Mouse (Mus musculus) NIH3T3 (cell line): ENCODE results near the gene Adcy9.

Source experiments
- DNase-seq: peaks from one replicate; pipeline ENCODE4 v3.0.0-alpha.2; 2012; ENCODE audit warnings: low read depth

Gene Adcy9

DNA sequence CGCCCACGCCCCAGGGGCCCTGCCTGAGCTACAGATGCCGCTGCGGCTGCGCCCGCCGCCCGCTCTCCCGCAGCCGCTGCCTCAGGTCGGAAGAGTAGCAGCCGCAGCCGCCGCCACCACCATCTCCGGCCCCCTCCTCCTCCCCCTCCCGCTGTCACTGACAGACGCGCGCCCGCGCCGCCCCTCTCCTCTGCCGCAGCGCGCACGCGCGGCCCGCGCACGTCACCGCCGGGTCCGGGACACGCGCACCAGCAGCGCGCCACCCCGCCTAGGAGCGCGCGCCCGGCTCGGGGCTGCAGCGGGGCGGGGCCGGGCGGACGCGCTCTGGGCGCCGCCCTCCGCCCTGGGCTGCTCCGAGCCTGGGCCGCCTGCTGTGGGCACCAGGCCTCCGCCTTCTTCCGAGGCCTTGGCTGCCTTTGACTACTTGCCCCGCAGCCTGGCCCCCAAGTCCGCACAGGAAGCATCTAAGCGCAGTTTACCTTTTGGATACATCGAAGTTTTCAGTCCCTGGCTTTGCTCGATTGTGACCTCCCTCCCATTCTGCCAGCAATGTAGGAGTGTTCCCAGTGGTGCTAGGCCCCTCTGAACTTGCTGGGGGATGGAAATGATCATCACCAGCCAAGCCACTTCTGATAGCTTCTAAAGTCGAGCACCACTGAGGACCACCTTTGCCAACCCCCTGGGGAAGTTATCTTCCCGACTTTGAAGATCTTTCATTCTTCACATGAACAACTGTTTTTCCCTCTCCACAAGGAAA is at the start of gene Adcy9:
Adcy9 (minus strand) TSS at position 201 of the 757 bp plus-strand sequence.
- peak; percentile 94 for DNase-seq

DNA sequence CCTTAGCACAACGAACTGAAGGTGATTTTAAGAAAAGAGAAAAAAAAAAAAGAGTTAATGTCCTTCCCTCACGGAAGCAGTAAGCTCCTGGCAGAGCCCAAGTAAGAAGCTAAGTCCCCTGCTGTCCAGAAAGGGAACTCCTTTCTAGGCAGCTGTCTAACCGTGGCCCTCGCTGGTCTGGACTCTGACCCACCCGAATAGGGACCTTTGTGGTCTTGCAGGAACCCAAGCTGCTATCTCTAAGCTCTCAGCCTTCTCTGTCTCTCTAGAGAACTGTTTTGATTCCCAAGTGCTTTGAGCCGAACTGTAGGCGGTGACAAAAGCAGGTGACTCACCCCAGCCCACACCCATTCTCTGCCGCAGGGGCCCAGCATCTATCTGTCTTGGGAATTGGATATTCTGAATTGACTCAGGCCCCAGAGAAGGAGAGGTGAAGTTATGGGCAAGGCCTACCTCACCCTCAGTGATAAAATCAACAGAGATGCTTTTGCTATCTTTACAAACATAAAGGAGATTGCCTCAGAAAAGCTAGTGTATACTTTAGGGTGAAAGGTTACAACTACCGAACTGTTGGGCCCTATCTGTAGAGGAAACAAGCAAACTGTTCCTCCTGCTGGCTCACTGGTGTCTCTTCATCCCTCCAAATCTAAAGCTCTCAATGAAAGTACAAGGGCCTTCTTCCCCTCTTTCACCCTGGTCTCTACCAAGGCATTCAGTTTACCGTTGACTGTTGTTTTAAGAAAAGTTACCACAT is 49.5 kb upstream of the Adcy9 start:
- DNase-seq = peak; percentile 54

DNA sequence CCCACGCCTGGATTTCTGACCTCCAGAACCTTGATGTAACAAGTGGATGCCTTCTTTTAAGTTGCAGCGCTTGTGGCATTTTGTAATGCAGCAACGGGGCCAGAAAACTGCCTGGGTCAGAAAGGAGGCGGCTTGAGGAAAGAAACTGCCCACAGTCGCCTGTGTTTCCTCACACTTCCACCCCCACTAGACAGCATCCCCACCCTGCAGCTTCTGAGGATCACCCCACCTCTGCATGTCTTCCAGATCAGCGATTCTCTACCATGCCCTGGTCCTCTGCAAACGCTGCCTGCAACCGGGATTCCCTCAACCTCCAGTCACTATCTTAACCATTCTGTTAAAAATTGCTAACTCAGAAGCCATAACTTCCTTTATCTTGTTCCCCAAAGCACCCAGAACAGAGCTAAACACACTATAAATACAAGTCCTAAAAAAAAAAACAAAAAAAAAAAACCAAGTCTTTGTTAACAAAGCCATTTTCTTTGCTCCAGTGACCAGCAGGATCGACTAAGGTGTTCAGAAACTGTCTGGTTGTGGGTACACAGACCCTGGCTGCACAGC is 44.3 kb upstream of the Adcy9 start:
- no peak for DNase-seq

DNA sequence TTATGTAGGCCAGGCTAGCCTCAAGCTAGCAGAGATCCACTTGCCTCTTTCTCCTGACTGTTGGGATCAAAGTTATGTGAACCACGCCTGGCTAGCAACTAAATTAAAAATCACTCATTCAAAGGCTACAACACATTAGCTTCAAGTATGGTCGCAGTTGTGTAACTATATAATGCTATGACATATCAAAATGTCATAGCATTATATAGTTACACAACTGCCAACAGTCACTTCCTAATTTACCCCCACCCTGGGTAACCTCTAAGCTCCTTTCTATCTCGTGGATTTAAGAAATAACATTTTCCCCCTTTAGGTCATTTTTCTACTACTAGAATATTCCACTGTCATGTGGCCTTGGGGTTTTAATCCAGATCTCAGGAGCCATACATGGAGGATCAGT is 37.6 kb upstream of the Adcy9 start:
- DNase-seq = no peak

DNA sequence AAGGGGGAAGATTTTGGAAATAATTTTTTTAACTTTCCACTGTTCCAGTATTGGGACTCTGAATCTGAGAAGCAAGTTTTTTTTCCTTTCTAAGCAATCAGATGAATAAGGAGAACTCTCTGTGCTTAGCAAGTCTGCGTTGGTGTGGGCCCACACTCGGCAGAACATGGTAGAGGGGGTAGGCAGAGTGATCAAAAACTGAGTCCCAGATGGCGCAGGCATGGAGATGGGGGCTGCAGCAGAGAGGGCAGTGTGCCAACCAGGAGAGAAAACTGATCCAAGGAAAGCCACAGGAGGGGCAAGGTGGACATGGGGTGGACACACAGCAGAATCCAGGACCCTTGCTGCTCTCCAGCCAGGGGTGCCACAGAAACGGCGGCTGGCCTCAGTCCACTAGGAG is 36.1 kb upstream of the Adcy9 start:
- DNase-seq = no peak

DNA sequence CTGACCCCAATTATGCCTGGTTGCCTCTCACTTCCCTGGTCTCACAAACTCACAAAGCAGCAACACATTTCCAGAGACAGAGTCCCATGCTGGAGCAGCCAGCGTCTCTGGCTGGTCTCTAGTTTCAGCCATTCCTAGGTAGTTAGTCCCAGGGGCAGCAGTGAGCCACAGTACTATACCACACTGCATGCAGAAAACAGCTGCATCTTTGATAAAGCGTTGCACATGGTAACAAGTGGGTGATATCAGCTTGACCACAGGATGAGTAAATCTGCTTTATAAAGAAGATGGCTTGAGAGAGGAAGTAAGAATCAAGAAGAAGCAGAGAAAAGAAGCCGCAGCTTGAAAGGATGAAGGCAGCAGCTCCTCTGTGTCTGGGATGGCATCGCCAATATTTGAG is 35.4 kb upstream of the Adcy9 start:
- no peak for DNase-seq

DNA sequence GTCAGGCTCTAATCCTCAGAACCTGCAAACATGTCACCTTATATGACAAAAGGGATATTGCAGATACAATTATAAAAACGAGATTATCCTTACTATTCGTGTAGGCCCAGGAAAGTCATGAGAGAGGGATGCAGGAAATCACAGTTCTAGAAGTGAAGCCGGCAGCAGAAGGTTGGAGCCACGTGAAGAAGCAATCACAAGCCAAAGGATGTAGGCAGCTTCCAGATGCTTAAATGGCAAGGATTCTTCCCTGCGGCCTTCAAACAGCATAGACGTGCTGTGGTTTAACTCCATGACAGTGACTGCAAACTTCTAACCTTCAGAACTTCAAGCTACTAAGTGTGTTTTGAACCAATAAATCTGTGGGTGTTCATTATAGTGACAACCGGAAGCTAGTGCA is 34.3 kb upstream of the Adcy9 start:
- no peak for DNase-seq

DNA sequence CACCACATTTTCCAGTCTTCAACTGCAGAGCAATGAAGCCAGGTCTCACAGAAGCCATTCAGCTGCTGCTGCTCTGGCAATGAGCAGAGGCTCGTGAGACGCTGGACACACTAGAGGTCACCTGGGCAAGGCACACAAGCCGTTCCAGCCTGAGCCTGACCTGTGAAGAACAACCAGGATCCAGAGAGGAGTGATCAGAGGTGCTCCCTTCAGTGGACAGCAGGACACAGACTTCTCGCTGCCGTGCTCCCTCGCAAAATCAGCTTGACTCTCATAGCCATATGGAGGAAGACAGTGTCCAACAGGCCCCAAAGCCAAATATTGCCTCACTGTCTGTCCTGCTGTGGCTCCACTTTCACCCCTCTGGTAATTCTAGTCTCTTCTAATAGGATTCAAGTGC is 29.1 kb upstream of the Adcy9 start:
- DNase-seq = no peak

DNA sequence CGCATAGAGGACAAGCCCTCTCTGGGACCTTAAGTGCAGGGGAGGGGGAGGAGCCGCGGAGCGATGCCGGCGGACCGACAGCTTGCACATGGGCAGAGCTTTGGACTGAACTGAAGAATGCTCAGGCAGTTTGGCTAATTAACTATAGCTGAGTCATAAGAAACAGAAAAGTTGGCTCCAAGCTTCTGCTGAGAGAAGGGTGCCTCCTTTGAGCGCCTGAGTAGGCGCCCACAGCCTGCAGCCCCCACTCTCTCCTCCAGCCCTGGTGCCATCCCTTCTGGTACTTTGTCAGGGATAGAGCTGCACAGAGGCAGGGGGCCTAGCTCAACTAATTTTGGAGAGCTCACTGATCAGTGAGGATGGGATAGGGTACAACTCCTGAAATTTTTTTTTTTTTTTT is 27.9 kb upstream of the Adcy9 start:
- DNase-seq = peak; percentile 65

DNA sequence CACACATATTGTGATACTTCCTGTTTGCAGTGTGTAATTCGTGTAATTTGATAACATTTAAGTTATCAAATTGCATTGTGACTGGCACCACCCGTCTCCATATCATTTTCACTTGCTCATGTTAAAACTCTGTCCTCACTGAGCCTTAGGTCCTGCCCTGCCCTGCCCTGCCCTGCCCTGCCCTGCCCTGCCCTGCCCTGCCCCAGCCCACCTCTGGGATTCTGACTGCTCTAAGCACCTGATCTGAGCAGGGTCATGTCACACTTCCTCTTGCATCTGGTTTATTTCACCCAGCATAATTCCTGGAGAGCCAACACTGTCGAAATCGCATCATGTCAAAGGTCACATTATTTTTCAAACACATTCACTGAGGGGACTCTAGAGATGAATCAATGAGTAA is 26.1 kb upstream of the Adcy9 start:
- no peak for DNase-seq

DNA sequence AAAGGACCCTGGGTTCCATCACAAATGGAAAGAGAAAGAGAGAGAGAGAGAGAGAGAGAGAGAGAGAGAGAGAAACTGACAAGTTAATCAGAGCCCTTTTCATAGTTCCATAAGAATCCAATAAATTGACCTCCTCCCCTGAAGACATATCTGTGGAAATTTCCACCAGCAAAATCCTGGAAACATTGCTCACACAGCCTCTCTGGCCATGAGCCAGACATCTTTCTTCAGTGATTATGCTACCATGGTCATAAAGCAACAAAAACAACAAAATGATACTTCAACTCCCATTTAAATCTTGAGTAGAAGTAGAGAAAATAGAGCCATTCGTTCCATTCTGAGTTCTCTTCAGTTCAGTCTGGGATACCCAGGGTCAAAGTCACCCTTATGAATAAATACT is 24.1 kb upstream of the Adcy9 start:
- peak; percentile 81 for DNase-seq

DNA sequence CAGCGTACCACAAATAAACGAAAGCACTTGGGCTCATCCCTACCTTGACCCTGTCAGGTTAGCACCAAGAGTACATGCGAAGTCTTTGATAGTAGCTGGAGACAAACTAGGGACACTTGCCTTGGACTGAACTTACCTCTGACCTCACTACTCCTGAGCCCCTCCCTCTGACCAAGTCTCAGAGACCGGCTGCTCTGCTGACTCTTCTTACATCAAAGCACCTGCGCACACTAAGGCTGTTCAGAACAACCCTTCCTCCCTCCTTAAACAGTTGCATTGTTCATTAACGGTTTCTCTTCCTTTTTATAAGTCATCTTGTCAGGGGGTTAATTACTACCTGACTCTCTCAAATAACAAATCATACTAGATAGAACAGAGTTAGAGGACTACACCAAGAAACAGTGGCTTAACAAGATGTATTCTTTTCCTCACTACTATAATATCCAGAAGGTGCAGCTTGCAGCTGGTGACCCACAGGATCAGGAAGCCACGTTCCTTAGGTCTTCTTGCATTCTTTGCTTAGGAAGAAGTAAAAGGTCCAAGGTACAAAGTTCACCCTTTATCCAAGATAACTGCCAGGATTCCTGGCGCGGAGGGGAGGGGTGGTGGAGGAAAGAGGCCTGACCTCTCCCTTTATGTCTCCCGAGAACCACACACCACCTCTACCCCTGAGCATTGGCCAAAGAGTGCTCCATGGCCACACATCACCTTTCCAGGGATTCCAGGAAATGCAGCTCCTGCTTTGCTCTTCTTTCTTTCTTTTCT is 19.2 kb upstream of the Adcy9 start:
- DNase-seq = no peak

DNA sequence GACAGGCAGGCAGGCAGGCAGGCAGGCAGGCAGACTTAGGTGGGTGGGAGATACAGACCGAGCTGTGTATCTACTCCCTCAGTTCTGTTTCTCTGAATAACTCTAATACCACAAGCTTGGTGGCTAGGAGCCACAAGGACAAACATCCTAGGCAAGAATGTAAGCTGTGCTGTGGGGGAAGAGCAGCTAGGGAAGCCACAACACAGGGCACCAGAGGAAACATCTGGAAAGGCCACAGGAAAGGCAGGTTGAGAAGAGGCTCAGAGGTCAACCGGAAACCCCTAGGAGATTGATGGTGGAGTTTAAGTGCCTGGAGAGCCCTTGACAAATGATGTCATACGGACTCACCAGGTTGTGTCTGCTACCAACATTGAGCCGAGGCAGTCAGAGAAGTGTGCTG is 16.4 kb upstream of the Adcy9 start:
- no peak for DNase-seq

DNA sequence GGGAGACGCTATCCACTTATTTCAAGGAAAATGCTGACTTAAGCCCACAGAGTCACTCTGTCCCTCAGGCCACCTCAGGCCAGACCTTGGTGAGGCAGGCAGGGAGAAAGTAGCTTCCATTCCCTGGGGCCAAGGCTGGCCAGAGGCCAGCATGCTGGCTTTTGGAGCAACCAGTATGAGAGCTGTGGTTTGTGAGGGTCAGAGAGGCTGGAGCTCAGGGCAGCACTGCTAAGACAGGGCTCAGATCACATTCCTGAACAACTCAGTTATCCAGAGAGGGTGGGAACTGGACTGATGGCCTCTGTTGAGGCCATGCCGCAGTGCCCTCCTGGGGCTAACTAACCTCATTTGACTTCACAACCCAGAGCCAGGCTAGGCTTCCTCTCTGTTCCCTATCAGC is 15.1 kb upstream of the Adcy9 start:
- peak; percentile 49 for DNase-seq

DNA sequence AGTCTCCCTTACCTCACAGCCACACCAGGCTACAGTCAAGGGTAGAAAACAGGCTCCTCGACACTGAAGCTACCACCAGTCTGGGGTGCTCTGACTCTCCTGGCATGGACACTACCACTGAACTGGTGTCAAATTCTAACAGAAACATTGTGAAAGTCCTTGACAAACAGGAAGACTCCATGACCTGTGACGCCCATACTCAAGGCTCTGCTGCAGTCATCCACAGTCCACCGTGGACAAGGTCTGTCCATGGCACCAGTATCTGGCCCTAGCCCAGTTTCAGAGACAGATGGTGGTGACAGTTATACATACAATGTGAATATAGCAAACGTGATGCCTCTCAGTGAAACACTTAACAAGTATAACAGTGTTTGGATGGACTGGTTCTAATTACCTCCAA is 11.5 kb upstream of the Adcy9 start:
- no peak for DNase-seq

DNA sequence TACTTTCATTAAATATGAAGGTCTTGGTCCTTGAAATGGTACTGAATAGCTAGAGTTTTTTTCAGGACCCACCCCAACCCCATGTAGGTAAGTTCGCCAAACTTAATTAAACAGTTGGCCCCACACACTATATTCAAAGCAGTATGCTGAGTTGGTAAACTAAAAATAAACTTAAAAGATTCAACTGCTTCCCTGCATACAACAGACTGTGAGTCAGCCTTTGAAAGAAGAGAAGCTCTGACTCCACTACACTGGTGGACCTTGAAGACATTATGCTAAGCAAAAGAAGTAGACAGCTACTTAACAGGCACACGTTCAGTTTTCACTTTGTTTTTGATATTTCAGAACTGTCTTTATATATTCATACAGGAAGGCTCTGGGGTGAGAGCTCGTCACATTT is 10.7 kb upstream of the Adcy9 start:
- DNase-seq = no peak

DNA sequence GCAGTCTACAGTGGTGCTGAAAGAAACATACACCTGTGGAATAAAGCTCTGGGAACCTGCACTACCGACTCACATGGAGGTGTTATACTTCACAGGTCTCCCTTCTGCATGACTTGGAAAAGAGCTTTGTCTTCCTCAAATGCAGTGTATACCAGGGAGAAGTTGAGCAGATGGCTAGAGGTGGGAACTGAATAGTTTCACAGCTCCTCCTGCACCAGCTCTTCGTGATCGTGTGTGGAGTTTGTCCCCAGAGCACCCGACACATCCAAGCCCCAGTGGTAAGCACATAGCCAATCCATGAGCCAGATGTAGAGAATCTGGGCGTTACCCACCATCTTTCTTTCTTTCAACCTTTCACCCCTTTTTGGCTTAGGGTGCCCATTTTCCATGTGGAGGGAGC is 9.9 kb upstream of the Adcy9 start:
- DNase-seq = no peak

DNA sequence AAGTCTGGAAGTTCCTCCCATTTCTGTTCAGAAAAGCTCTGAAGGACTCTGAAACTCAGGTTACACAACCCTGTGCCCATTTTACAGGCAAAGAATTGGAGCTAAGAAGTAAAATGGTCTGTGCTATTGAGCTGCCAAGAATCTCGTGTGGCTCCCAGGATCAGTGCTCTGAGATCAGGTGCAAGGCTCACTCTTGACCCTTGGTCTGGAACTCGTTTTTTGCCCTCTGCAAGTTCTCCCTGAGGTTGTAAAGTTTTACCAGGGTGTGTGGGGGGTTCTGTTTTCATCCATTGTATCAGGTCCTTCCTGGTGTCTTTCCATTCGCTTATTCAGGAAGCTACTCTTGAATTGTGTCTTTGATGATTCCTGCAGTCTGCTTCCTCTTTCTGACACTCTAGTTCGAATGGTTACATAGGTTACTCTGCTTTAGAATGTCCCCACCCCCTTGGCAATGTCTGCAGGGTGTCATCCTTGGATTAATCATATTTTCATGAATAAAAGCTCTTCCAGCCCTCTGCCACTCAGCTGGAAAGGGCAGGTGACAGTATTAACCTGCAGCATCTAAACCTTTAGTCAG is 5.4 kb upstream of the Adcy9 start:
- no peak for DNase-seq

DNA sequence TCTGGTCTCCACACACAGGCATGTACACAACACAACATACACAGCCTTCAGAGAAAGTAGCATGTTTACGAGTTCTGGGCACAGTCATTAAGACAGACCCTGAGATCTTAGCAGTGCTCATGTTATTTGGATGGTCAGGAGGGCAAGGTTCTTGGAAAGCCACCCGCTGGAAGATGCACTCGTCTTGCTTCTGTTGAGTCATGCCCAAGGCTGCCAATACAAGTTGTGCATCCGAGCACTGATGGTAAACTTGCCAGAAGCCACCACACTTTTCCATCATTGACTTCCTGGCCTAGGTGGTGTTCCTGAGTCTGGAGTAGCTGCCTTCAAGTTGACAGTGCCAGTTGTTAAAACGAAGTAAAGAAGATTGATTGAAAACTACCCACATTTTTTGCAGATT is 3.3 kb upstream of the Adcy9 start:
- DNase-seq = peak; percentile 26

DNA sequence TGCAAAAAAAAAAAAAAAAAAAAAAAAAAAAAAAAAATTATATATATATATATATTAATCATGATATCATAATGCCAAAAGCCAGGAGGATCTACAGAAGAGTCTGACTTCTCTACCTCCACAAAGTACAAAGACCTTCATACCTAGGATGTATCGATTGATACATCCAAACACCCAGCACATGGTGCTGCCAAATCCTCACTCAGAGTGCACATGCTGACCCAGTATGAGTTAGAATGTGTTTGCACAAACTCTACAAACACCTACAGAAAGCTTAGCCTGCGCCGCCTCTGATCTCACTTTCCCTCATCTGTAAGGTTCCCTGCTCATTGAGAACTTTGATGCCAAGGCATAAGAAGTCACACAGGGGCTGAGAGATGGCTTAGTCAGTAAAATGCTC is 2.7 kb upstream of the Adcy9 start:
- DNase-seq = no peak

DNA sequence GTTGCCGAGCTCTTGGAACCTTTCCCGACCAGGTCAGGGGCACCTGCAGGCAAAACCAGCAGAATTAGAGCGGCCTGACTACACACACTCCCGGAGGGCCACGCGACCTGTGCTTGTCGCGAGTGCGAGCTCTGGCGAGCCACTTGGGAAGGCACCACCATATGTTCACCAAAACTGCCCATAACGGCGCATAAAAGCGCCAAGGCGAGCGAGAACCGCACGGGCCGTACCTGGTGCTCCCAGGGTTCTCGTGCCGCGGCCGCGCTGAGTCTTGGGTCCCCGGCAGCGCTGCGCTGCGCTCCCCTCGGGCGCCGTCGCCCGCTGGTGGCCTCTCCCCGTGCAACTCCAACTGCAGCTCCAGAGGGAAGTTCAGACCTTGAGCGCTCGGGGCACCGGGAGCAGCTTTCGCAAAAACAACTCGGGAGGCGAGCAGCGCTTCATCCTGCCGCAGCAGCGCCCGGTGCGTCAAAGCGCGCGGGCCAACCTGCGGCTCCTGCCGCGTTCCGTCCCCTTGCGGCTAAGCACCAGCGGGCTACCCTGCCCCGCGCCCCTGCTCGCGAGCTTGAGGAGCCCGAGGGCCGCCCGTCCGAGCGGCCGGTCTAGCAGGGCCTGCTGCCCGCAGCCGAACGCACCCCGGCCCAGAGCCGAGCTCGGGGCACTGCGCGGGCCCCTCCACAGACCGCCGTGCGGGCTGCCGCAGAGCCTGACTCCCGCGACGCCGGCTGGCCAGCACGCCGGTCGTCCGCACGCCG is 576 bp downstream of the Adcy9 start:
- DNase-seq = no peak
